Mouse (Mus musculus): ENCODE results near the gene Apex2. TPM values are rescaled to one million over a fixed set of nuclear protein-coding genes. Genes with fewer than 3 reads are reported as not detected.
A peak's percentile ranks its signal among the peaks of the same experiment; 100 is the strongest.

The Apex2 gene
- 10 to 100 TPM in 1 of 4 experiments, 1 to 10 TPM in 3; 5.8 to 10.2 (median 9.1) TPM for total RNA-seq (2022)

- no peak for DNase-seq (ENCODE audit: low spot score)
Measured at GRCm38 (mm10) chrX:150589696-150590095, at the start of gene Apex2. Gene Apex2 (minus strand): TSS chrX:150589868.

DNA sequence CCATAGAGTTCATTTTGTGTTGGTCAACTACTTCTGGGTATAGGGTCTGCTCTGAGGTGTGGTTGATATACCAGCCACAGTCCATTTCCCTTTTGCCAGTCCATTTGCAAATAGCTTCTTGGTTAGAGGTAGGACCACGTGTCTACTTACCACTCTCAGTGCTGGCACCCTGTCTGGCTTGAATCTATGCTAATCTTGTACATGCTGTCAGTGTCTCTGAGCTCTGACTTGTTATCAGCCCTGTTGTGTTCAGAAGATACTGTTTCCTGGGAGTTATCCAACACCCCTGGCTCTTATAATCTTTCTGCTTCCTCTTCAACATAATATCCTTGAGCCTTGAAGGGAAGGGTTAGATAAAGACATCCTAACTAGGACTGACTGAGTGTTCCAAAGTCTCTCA lies 46.8 kb upstream of the Apex2 start:
- no peak for DNase-seq (ENCODE audit: low spot score)

GRCm38 (mm10) chrX:150598882-150599281 lies 9.2 kb upstream of the Apex2 start:
- DNase-seq (ENCODE audit: low spot score), result no peak

GRCm38 (mm10) chrX:150595016-150595760 lies 5.5 kb upstream of the Apex2 start:
- no peak for DNase-seq (ENCODE audit: low spot score)

- no peak for DNase-seq (ENCODE audit: low spot score)
Measured at GRCm38 (mm10) chrX:150594176-150594575, 4.5 kb upstream of the Apex2 start.

DNA sequence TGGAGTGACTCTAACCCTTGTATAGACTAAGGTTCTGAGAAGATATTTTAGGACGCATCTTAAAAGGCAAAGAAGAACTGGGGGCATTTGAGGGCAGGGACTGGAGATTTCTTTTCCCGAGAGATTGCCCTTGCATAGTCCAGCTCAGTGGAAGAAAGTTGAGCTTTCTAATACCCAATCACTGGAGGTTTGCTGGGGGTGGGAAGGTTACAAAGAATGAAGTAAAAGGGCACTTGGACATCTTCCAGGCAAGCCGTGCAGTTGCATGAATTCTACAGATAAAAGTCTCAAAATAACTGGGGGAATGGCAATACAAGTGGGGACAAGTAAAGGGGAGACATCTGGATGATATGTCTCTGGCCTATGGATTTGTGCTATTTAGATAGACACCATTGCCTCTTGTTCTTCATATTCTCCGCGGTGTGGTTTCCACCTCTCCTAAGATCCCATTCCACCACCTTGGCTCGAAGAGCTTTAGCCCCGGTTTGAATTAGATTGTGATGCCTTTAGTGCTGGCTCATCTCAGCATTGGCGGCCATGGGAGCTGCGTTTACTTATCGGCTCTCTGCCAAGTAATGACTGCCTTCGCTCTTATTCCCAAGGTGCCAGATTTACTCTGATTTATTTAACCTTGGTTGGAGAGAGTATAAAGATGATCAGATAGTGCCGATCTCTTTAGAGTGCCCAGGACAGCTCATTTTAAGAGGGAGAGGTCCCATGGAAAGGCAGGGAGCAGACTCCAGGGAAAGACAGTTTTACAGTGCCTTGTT lies 3.8 kb upstream of the Apex2 start:
- no peak for DNase-seq (ENCODE audit: low spot score)

- peak; percentile 79 for DNase-seq (ENCODE audit: low spot score)
Measured at GRCm38 (mm10) chrX:150588023-150588764, 1.5 kb downstream of the Apex2 start, which contains the start of gene Pfkfb1. Gene Pfkfb1 (plus strand): TSS chrX:150588229.

DNA sequence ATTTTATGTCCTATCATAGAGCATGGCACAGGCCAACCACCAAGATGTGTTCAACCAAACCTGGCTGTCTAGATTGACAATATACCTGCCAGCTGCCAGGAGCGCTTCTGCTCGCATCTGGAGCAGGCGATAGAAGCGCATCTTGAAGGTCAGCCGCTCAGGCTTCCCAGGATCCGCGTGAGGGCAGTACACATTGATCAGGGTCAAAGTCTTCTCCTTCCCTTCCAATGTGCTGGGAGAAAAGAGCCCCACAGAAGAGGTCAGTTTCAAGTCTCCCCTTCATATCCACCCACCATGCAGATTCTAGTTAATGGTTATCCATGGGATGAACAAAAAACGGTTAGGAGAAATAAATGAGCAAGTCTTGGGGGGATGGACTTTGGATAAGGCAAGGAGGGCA lies 4.6 kb downstream of the Apex2 start:
- no peak for DNase-seq (ENCODE audit: low spot score)

DNA sequence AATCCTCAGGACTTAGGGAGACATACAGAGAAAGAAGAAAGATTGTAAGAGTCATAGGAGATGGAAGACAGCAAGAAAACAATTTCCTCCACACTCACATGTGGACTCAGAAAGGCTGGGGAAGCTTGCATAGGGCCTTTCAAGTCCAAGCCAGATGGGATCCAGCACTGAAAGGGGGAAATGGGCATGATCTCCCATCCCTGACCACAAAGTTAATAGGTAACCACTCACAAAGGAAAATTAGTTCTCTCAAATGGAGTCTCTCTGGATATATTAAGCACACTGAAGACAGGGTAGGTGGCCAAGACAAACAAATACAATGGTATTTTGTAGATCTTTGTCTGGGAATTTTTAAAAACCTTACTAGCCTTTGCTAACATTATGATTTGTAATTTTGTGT lies 7.7 kb downstream of the Apex2 start:
- no peak for DNase-seq (ENCODE audit: low spot score)

GRCm38 (mm10) chrX:150564644-150565357 lies 24.9 kb downstream of the Apex2 start:
- no peak for DNase-seq (ENCODE audit: low spot score)

- no peak for DNase-seq (ENCODE audit: low spot score)
Measured at GRCm38 (mm10) chrX:150554032-150554431, 35.6 kb downstream of the Apex2 start.

DNA sequence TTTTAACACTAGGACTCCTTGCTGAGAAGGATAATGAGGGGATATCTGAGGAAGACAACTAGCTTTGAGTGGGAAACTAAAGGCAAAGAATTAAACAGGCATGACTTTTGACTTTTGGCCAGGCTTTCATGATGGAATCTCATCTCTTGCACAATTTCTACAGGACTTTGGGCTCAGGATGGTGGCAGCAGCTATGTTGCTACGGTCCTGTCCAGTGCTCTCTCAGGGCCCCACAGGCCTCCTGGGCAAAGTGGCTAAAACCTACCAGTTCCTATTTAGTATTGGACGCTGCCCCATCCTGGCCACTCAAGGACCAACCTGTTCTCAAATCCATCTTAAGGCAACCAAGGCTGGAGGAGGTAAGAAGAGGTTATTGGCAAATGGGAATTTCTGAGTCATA lies 37.7 kb downstream of the Apex2 start:
- DNase-seq (ENCODE audit: low spot score), result no peak

GRCm38 (mm10) chrX:150549639-150550038 lies 40.0 kb downstream of the Apex2 start:
- DNase-seq (ENCODE audit: low spot score), result no peak

GRCm38 (mm10) chrX:150547239-150547638 lies 42.4 kb downstream of the Apex2 start, which contains the start of gene Alas2:
Gene Alas2 (plus strand): TSS chrX:150547375.
- no peak for DNase-seq (ENCODE audit: low spot score)

GRCm38 (mm10) chrX:150541684-150542083 lies 48.0 kb downstream of the Apex2 start:
- no peak for DNase-seq (ENCODE audit: low spot score)

DNA sequence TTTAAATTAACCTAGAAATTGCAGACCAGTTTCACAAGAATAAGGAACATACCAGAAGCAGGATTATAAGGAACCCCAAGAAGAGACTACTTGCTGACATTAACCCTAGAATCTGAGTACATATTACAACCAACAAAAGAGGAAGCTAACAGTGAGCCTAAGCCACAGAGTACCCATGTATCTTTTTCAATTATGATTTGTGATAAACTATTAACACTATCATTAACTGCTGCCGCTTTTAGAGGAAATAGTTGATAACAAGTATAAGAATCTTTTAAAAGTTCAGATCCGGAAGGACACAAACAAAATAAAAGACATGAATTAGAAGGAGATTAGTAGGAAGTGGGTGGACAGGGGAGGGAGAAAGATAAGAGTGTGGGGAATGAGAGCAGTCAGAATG lies 49.6 kb downstream of the Apex2 start:
- no peak for DNase-seq (ENCODE audit: low spot score)

DNA sequence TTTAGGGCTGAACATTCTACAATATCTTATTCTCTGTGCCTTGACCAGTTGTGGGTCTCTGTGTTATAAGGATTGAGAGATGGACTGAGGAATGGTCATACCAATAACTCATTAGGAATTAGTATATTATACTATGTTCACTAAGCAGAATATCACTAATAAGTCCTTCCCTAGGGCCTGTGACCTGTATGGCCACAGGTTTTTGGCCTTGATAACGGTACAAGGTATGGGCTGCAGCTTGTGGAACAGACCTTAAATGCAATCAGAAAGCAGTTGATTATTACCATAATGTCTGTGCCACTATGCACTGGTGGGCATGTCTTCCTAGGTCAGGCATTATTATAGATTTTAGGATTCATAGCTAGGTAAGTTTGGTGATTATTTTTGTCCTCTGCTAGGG lies 73.2 kb downstream of the Apex2 start:
- no peak for DNase-seq (ENCODE audit: low spot score)

DNA sequence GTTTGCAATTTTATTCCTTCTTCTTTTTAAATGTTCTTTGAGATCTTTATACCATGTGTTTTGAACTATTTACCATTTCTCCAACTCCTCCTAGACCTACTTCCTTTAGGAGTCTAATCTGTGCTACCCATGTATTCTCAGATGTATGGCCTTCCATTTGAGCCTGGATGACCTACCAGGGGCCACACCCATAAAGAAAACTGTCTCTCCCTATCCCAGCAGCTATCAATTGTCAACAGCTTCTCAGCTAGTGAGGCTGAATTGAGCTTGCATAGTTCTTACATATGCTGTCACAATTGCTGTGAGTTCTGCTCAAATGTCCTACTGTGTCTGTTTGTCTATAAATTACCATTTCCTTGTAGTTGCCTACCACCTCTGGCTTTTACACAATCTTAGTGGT lies 73.7 kb downstream of the Apex2 start:
- no peak for DNase-seq (ENCODE audit: low spot score)

DNA sequence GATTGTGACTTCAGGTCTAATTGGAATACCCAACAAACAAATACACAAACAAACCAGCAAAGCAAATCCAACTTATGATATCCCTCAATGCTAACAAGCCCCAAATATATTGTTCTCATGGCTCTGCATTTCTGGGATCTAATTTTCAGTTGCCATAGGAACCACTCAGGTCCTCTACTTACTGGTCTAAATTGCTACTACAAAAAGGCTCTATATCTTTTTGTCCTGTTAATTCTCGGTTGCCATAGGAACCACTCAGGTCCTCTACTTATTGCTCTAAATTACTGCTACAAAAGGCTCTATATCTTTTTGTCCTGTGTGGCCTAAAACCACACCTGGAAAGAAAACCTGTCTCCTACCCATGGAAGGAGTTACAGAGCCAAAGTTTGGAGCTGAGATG lies 75.5 kb downstream of the Apex2 start:
- DNase-seq (ENCODE audit: low spot score), result no peak

DNA sequence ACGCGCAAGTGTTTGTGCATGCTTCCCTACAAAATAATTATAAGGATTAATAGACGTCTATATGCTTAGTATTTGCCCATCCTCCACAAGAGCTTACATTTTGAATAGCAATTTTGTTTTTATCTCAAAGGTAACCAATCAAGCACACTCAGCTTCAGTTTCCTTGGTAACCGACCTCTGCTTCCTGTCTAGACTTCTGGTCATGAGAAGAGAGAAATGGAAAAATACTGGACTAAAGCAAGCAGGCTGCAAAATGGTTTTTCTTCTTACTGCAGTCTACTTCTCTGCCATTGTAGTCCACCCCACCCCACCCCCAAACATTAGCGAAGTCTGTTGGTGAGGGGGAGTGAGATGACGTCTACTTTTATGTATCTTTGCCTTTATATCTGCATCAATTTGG lies 78.4 kb downstream of the Apex2 start:
- no peak for DNase-seq (ENCODE audit: low spot score)

DNA sequence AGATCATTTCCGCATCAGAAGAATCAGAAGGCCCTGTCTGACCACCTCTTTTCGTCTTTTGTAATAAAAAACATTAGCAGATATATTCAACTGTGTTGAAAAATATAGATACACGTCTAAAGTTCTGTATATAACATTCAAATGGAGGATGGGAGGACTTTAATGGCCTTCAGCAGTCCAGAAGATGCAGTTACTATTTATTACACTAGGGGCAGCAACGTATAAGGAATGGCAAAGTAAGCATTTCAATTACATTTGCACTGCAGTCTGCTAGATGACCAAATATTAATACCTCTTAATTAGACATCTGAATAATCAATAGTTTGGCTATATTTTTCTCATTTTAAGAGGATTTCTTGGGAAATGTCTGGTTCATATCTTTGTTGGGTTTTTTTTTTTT lies 79.0 kb downstream of the Apex2 start:
- DNase-seq (ENCODE audit: low spot score), result peak; percentile 57

DNA sequence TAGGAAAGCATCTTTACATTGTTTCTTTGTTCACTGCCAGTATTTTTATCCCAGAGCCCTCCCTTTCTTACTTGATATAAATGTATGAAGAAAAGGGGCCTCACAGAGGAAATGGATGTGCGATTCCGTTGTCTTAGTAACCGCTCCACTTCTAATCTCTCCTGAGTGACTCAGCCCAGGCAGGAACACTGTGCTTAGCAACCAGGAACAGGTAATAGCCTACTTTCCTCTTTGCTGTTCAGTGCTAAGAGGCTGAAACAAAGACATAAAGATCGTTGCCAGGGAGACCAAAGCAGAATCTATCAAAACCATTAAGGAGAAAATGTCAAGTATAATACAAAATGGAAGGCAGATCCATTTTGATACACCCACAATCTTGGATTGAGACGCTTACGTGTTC lies 81.0 kb downstream of the Apex2 start:
- DNase-seq (ENCODE audit: low spot score), result no peak
